Mouse (Mus musculus) midbrain, embryonic 10.5 days (tissue): ENCODE results near the gene Trcg1. TPM values are rescaled to one million over a fixed set of nuclear protein-coding genes. Genes with fewer than 3 reads are reported as not detected.
"Not testable (repeated sequence)": the region's sequence is repeated elsewhere in the genome, so short reads cannot be mapped to it uniquely, and the experiment has no call there.

Experiments
- DNase-seq: peaks from one replicate; pipeline ENCODE4 v3.0.0-alpha.2; 2017; ENCODE audit warnings: low spot score
- H3K27ac ChIP-seq: fragments of 300-500 bp; sonication (generic); replicated peaks from 2 replicates; pipeline ENCODE4 v1.5.1; 2016; ENCODE audit warnings: mild to moderate bottlenecking
- H3K27me3 ChIP-seq: fragments of 300-500 bp; sonication (generic); 2 replicates; pipeline ENCODE4 v1.6.1; 2016; ENCODE audit warnings: low read depth, mild to moderate bottlenecking; ENCODE audit not compliant: poor library complexity, severe bottlenecking
- H3K36me3 ChIP-seq: fragments of 300-500 bp; sonication (generic); 2 replicates; pipeline ENCODE4 v1.6.1; 2016; ENCODE audit warnings: mild to moderate bottlenecking, moderate library complexity
- H3K4me1 ChIP-seq: fragments of 300-500 bp; sonication (generic); 2 replicates; pipeline ENCODE4 v1.6.1; 2016
- H3K4me3 ChIP-seq: fragments of 300-500 bp; sonication (generic); 2 replicates; pipeline ENCODE4 v1.5.1; 2016; ENCODE audit warnings: mild to moderate bottlenecking, moderate library complexity
- H3K9me3 ChIP-seq: fragments of 300-500 bp; sonication (generic); replicated peaks from 2 replicates; pipeline ENCODE4 v1.6.1; 2016; ENCODE audit warnings: mild to moderate bottlenecking
- WGBS: fragments of 180-500 bp; shearing (Covaris S2); methylation state at CpG from one replicate; pipeline ENCODE4 v1.1.7; 2016; 5-methylcytosine and 5-hydroxymethylcytosine counted together
- polyA plus RNA-seq: library from polyadenylated mRNA; unstranded; fragments of >200 nt; fragmentation: Nextera tagmentation; extraction: Ambion mirVana; gene quantifications from 2 replicates; pipeline ENCODE4 v1.2.1, GENCODE M21; 2016

The Trcg1 gene
- polyA plus RNA-seq, 1 experiment from 2014 or later = not detected

- no peak overlapping the region for H3K4me3 ChIP-seq
- no peak overlapping the region for H3K27ac ChIP-seq
- no peaks in the 10 kb centered on the region for H3K36me3 ChIP-seq
- H3K27me3 ChIP-seq = no peaks in the 10 kb centered on the region
- no peaks in the 10 kb centered on the region for H3K4me1 ChIP-seq
- no peak for DNase-seq
- no peaks in the 10 kb centered on the region for H3K9me3 ChIP-seq
Observed at GRCm38 (mm10) chr9:57223341-57223740, 13.0 kb upstream of the Trcg1 start.

- WGBS = 83% methylated on average over 13 of the region's 13 CpGs
- Histone ChIP-seq H3K27me3 (no peaks in the 10 kb centered on the region), H3K36me3 (no peaks in the 10 kb centered on the region), H3K4me3 (no peak overlapping the region), H3K9me3 (no peaks in the 10 kb centered on the region), H3K27ac (no peak overlapping the region), H3K4me1 (0 out of 2 replicates have a peak, but pooled peaks cover 3% of the 10 kb centered on the region)
- no peak for DNase-seq
Observed at GRCm38 (mm10) chr9:57225780-57226627, 10.4 kb upstream of the Trcg1 start.

DNA sequence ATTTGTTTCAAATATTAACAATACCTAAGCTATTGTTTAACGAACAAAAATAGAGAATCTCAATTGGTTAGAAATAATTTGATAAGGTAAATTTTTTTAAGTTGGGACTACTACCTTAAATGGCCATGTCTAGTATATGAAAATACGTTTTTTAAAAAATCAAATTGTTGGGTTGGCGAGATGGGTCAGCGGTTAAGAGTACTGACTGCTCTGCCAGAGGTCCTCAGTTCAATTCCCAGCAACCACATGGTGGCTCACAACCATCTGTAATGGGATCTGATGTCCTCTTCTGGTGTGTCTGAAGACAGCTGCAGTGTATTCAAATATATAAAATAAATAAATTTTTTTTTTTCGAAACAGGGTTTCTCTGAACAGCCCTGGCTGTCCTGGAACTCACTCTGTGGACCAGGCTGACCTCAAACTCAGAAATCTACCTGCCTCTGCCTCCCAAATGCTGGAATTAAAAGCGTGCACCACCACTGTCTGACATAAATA, 9.7 kb upstream of the Trcg1 start:
- H3K9me3 ChIP-seq, DNase-seq, H3K27ac ChIP-seq, H3K27me3 ChIP-seq, H3K36me3 ChIP-seq, H3K4me1 ChIP-seq, H3K4me3 ChIP-seq: not testable (repeated sequence)
- WGBS = 87% methylated on average over 6 of the region's 6 CpGs

DNA sequence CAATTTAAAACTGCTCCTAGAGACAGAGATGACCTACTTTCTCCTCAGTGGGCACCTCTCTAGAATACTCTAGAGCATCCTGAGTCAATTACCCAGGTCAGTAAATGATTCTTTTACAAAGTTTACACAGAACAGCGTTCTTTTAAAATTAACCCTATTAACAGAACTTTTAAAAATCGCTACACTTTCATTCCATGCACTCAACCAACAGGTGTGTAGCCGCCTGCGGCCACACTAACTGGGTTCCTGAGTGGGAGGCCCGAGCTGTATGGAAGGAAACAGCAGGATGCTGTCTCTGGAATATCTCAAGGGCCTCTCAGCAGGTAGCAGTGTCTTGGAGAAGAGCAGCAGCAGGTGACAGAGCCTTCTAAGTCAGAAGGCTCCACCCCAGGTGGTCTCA, 9.2 kb upstream of the Trcg1 start:
- DNase-seq = no peak
- H3K9me3 ChIP-seq = no peaks in the 10 kb centered on the region
- H3K27ac ChIP-seq = no peak overlapping the region
- H3K4me1 ChIP-seq = 0 out of 2 replicates have a peak, but pooled peaks cover 3% of the 10 kb centered on the region
- H3K27me3 ChIP-seq = no peaks in the 10 kb centered on the region
- 70% methylated on average over 5 of the region's 5 CpGs for WGBS
- H3K36me3 ChIP-seq = no peaks in the 10 kb centered on the region
- H3K4me3 ChIP-seq = no peak overlapping the region

GRCm38 (mm10) chr9:57228186-57228585, 8.2 kb upstream of the Trcg1 start:
- WGBS = 74% methylated on average over 4 of the region's 4 CpGs
- Histone ChIP-seq H3K9me3 (no peaks in the 10 kb centered on the region), H3K36me3 (no peaks in the 10 kb centered on the region), H3K27ac (no peak overlapping the region), H3K27me3 (no peaks in the 10 kb centered on the region), H3K4me1 (0 out of 2 replicates have a peak, but pooled peaks cover 3% of the 10 kb centered on the region), H3K4me3 (no peak overlapping the region)
- DNase-seq = no peak

- Histone ChIP-seq H3K9me3 (no peaks in the 10 kb centered on the region), H3K27me3 (no peaks in the 10 kb centered on the region), H3K4me1 (0 out of 2 replicates have a peak, but pooled peaks cover 3% of the 10 kb centered on the region), H3K27ac (no peak overlapping the region), H3K36me3 (no peaks in the 10 kb centered on the region), H3K4me3 (no peak overlapping the region)
- 80% methylated on average over 4 of the region's 4 CpGs for WGBS
- DNase-seq = no peak
Observed at GRCm38 (mm10) chr9:57229726-57230125, 6.6 kb upstream of the Trcg1 start.

DNA sequence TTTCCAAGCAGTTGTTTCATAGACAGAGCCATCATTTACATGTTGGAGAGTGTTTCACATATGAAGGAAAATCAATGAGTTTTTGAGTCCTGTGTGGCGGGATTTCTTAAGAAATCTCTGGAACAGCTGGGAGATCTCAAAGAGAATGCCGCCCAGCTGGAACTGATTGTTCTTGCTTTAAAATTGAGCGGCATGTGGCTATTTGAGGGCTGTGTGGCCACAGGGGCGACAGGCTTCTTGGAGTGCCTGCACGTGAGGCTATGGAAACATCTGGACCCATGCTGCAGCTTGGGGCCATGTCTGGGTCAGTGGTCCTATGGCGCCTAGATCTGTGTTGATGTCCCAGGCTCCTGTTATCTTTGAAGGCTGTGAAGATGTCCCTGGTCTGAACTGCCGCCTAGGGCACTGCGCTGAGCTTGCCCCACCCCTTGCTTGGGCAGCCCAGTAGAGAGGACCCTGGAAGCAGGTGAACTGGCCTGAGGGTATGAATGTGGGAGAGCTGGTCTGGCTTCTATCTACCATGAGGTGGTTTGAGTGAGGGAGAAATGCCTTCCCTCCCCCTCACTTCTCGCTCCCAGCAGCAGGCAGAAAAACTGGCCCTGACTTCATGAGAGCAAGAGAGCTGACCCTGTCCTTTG, 6.1 kb upstream of the Trcg1 start:
- Histone ChIP-seq H3K36me3 (no peaks in the 10 kb centered on the region), H3K4me3 (no peak overlapping the region), H3K27ac (no peak overlapping the region), H3K9me3 (no peaks in the 10 kb centered on the region), H3K4me1 (0 out of 2 replicates have a peak, but pooled peaks cover 3% of the 10 kb centered on the region), H3K27me3 (no peaks in the 10 kb centered on the region)
- no peak for DNase-seq
- 70% methylated on average over 9 of the region's 9 CpGs for WGBS

DNA sequence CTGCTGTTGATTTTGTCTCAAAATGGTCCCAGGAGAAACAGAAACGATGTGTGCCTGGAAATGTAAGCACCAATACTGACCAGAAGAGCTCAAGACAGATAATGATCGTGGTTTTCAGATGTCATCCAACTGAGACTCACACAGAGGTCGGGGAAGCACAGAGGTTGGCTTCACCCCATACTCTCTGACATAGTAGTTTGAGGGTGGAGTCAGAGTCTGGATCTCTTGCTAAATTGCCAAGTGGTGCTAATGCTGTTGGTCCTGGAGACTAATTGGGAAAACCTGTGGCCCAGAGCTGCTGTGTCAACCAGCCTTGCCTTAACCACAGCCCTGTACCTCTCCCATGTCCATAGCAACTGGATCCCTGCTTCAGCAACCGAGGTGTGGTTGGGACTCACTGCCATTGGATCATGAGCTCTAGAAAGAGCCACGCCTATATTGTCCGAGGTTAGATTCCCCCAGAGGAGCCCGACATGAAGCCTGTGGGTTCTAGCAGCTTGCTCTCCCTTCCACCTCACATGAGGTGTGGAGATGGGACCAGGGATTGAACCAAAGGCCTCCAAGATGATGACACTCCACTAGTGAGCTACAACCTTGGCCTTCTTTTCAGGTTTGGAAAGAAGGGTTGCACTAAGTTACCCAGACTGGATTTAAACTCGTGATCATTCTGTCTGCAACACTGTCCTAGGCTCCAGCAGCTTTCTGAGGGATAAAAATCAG, 4.7 kb upstream of the Trcg1 start:
- Histone ChIP-seq H3K27me3 (no peaks in the 10 kb centered on the region), H3K4me1 (0 out of 2 replicates have a peak, but pooled peaks cover 3% of the 10 kb centered on the region), H3K36me3 (no peaks in the 10 kb centered on the region), H3K4me3 (no peak overlapping the region), H3K9me3 (no peaks in the 10 kb centered on the region), H3K27ac (no peak overlapping the region)
- DNase-seq = no peak
- 81% methylated on average over 8 of the region's 8 CpGs for WGBS

GRCm38 (mm10) chr9:57232341-57232940, 3.9 kb upstream of the Trcg1 start:
- 90% methylated on average over 5 of the region's 5 CpGs for WGBS
- no peak for DNase-seq
- H3K27ac ChIP-seq = no peak overlapping the region
- H3K9me3 ChIP-seq = no peaks in the 10 kb centered on the region
- no peaks in the 10 kb centered on the region for H3K36me3 ChIP-seq
- 0 out of 2 replicates have a peak, but pooled peaks cover 3% of the 10 kb centered on the region for H3K4me1 ChIP-seq
- no peaks in the 10 kb centered on the region for H3K27me3 ChIP-seq
- no peak overlapping the region for H3K4me3 ChIP-seq

DNA sequence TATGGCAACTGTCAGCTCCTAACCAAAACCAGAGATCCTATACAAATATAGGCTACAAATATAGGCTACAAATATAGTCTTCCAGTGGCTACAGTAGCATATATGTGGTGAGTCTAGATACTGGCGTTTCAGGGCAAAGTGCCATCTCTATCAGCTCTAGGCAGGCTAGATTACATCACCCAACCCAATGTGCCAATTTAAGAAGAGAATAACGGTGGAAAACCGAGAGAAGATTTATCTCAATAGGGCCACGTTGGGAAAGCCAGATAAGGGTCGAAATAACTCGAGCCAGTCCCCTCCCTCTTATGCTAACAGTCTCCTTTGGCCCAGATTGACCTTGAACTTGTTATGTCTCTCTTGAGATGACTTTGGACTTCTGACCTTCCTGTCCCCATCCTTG, 3.2 kb upstream of the Trcg1 start:
- H3K9me3 ChIP-seq = no peaks in the 10 kb centered on the region
- H3K4me1 ChIP-seq = 0 out of 2 replicates have a peak, but pooled peaks cover 3% of the 10 kb centered on the region
- H3K27me3 ChIP-seq = no peaks in the 10 kb centered on the region
- 80% methylated on average over 6 of the region's 6 CpGs for WGBS
- DNase-seq = no peak
- H3K36me3 ChIP-seq = no peaks in the 10 kb centered on the region
- H3K4me3 ChIP-seq = no peak overlapping the region
- no peak overlapping the region for H3K27ac ChIP-seq

DNA sequence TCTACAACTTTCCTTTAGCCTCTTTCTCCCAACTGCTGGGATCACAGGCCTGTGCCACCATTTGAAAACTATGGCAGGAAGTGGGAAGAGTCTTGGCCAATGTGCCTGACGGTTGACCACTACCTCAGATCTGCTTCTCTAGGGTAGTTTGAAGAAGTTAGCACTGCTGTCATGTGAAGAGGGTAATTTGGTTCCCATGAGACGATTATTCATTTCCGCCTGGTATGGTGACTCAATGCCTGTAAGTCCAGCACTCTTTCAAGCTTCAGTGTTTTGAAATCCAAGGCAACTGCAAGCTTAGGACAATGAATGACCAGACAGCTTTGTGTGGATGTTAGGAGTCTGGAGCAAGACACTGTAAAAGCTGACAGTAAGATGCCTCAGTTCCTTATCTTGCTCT, 2.6 kb upstream of the Trcg1 start:
- Histone ChIP-seq H3K36me3 (no peaks in the 10 kb centered on the region), H3K9me3 (no peaks in the 10 kb centered on the region), H3K27ac (no peak overlapping the region), H3K4me3 (no peak overlapping the region), H3K27me3 (no peaks in the 10 kb centered on the region), H3K4me1 (0 out of 2 replicates have a peak, but pooled peaks cover 3% of the 10 kb centered on the region)
- no peak for DNase-seq
- WGBS = 88% methylated on average over 3 of the region's 3 CpGs

GRCm38 (mm10) chr9:57237705-57238104, 1.3 kb downstream of the Trcg1 start:
- WGBS = 84% methylated on average over 5 of the region's 5 CpGs
- no peak for DNase-seq

More at GRCm38 (mm10) chr9:57237705-57238104, 1.3 kb downstream of the Trcg1 start:
- H3K36me3 ChIP-seq = no peaks in the 10 kb centered on the region
- no peak overlapping the region for H3K4me3 ChIP-seq
- no peak overlapping the region for H3K27ac ChIP-seq
- H3K4me1 ChIP-seq = no peaks in the 10 kb centered on the region
- no peaks in the 10 kb centered on the region for H3K9me3 ChIP-seq
- H3K27me3 ChIP-seq = no peaks in the 10 kb centered on the region
